Mouse (Mus musculus) midbrain, embryonic 12.5 days (tissue): Measurements from ENCODE around the gene Klhl8. TPM values are rescaled to one million over a fixed set of nuclear protein-coding genes. Genes with fewer than 3 reads are reported as not detected.
"Not testable (repeated sequence)": the region's sequence is repeated elsewhere in the genome, so short reads cannot be mapped to it uniquely, and the experiment has no call there.

Experiments used
- ATAC-seq: fragments of 200-750 bp; cut with Nextera tagmentation; 2 replicates; pipeline ENCODE4 v1.8.0; 2017; ENCODE audit warnings: low read depth, moderate TSS enrichment, moderate library complexity; ENCODE audit not compliant: low FRiP score
- H3K27ac ChIP-seq: fragments of 300-500 bp; sonication (generic); replicated peaks from 2 replicates; pipeline ENCODE4 v1.5.1; 2016; ENCODE audit warnings: mild to moderate bottlenecking
- H3K27me3 ChIP-seq: fragments of 300-500 bp; sonication (generic); 2 replicates; pipeline ENCODE4 v1.6.1; 2016; ENCODE audit warnings: mild to moderate bottlenecking
- H3K36me3 ChIP-seq: fragments of 300-500 bp; sonication (generic); 2 replicates; pipeline ENCODE4 v1.6.1; 2016
- H3K4me1 ChIP-seq: fragments of 300-500 bp; sonication (generic); 2 replicates; pipeline ENCODE4 v1.6.1; 2016
- H3K4me2 ChIP-seq: fragments of 300-500 bp; sonication (generic); replicated peaks from 2 replicates; pipeline ENCODE4 v1.6.1; 2016; ENCODE audit warnings: mild to moderate bottlenecking, moderate library complexity
- H3K4me3 ChIP-seq: fragments of 300-500 bp; sonication (generic); 2 replicates; pipeline ENCODE4 v1.5.1; 2016; ENCODE audit warnings: mild to moderate bottlenecking
- H3K9ac ChIP-seq: fragments of 300-500 bp; sonication (generic); replicated peaks from 2 replicates; pipeline ENCODE4 v1.6.1; 2016; ENCODE audit warnings: mild to moderate bottlenecking, moderate library complexity
- H3K9me3 ChIP-seq: fragments of 300-500 bp; sonication (generic); 2 replicates; pipeline ENCODE4 v1.6.1; 2016; ENCODE audit warnings: mild to moderate bottlenecking
- WGBS: fragments of 180-500 bp; shearing (Covaris S2); methylation state at CpG from one replicate; pipeline ENCODE4 v1.1.7; 2016; 5-methylcytosine and 5-hydroxymethylcytosine counted together
- polyA plus RNA-seq: library from polyadenylated mRNA; unstranded; fragments of >200 nt; fragmentation: Nextera tagmentation; extraction: Ambion mirVana; gene quantifications from 2 replicates; pipeline ENCODE4 v1.2.1, GENCODE M21; 2016

The Klhl8 gene
- 16.8 and 18.3 TPM in 2 replicates for polyA plus RNA-seq

- Histone ChIP-seq H3K9ac (peak within 1 kb of the TSS; percentile 85), H3K27me3 (peaks cover 5% of the 10 kb centered on the region; the same call in 1 of the 2 replicates), H3K27ac (peak within 1 kb of the TSS; percentile 72), H3K36me3 (no peaks in the 10 kb centered on the region), H3K4me2 (peak within 1 kb of the TSS; percentile 77), H3K4me3 (peak within 1 kb of the TSS; percentile 87), H3K9me3 (no peaks in the 10 kb centered on the region), H3K4me1 (peaks cover 6% of the 10 kb centered on the region)
- ATAC-seq, result peak; percentile 98
- WGBS, result 0% methylated on average over 78 of the region's 86 CpGs
Observed at GRCm38 (mm10) chr5:103910748-103911409, at the start of gene Klhl8. Gene Klhl8 (minus strand): TSS chr5:103911259.

- H3K27ac ChIP-seq, result no peak overlapping the region
- H3K4me2 ChIP-seq, result no peak overlapping the region
- no peaks in the 10 kb centered on the region for H3K4me1 ChIP-seq
- no peaks in the 10 kb centered on the region for H3K36me3 ChIP-seq
- 87% methylated on average over 5 of the region's 5 CpGs for WGBS
- H3K9me3 ChIP-seq, result no peaks in the 10 kb centered on the region
- no peak overlapping the region for H3K4me3 ChIP-seq
- ATAC-seq, result no peak
- no peak overlapping the region for H3K9ac ChIP-seq
- H3K27me3 ChIP-seq, result no peaks in the 10 kb centered on the region
Observed at GRCm38 (mm10) chr5:103954638-103955037, 43.6 kb upstream of the Klhl8 start.

- 86% methylated on average over 10 of the region's 10 CpGs for WGBS
- Histone ChIP-seq H3K27me3 (no peaks in the 10 kb centered on the region), H3K4me1 (no peaks in the 10 kb centered on the region), H3K4me3 (no peak overlapping the region), H3K9me3 (no peaks in the 10 kb centered on the region), H3K27ac (no peak overlapping the region), H3K36me3 (no peaks in the 10 kb centered on the region), H3K9ac (no peak overlapping the region), H3K4me2 (no peak overlapping the region)
- ATAC-seq, result no peak
Observed at GRCm38 (mm10) chr5:103953135-103954083, 42.4 kb upstream of the Klhl8 start.

GRCm38 (mm10) chr5:103950138-103950537, 39.1 kb upstream of the Klhl8 start:
- not testable (repeated sequence) for H3K4me3 ChIP-seq, H3K36me3 ChIP-seq, H3K4me2 ChIP-seq, ATAC-seq, H3K9me3 ChIP-seq, H3K9ac ChIP-seq, H3K4me1 ChIP-seq, H3K27me3 ChIP-seq, H3K27ac ChIP-seq
- WGBS, result 95% methylated on average over 15 of the region's 15 CpGs

GRCm38 (mm10) chr5:103943183-103943582, 32.1 kb upstream of the Klhl8 start:
- Histone ChIP-seq H3K9ac (no peak overlapping the region), H3K4me2 (no peak overlapping the region), H3K36me3 (no peaks in the 10 kb centered on the region), H3K27me3 (peaks cover 6% of the 10 kb centered on the region; the same call in 1 of the 2 replicates), H3K27ac (no peak overlapping the region), H3K9me3 (no peaks in the 10 kb centered on the region), H3K4me1 (peaks cover 25% of the 10 kb centered on the region), H3K4me3 (no peak overlapping the region)
- no peak for ATAC-seq
- 31% methylated on average over 6 of the region's 6 CpGs for WGBS

GRCm38 (mm10) chr5:103939856-103940255, 28.8 kb upstream of the Klhl8 start:
- 90% methylated on average over 1 of the region's 1 CpGs for WGBS
- no peak overlapping the region for H3K4me2 ChIP-seq
- H3K27ac ChIP-seq, result no peak overlapping the region
- no peak overlapping the region for H3K4me3 ChIP-seq
- peaks cover 36% of the 10 kb centered on the region for H3K4me1 ChIP-seq
- ATAC-seq, result no peak
- H3K9me3 ChIP-seq, result no peaks in the 10 kb centered on the region
- peaks cover 6% of the 10 kb centered on the region; the same call in 1 of the 2 replicates for H3K27me3 ChIP-seq
- H3K36me3 ChIP-seq, result no peaks in the 10 kb centered on the region
- no peak overlapping the region for H3K9ac ChIP-seq

- no peak; the same call in 1 of the 2 replicates for ATAC-seq
- peak overlapping the region; percentile 60 for H3K27ac ChIP-seq
- no peaks in the 10 kb centered on the region for H3K9me3 ChIP-seq
- no peak overlapping the region for H3K9ac ChIP-seq
- peaks cover 36% of the 10 kb centered on the region for H3K4me1 ChIP-seq
- peak overlapping the region; percentile 34 for H3K4me2 ChIP-seq
- no peaks in the 10 kb centered on the region for H3K36me3 ChIP-seq
- 60% methylated on average over 7 of the region's 7 CpGs for WGBS
- H3K27me3 ChIP-seq, result peaks cover 6% of the 10 kb centered on the region; the same call in 1 of the 2 replicates
- H3K4me3 ChIP-seq, result no peak overlapping the region
Observed at GRCm38 (mm10) chr5:103939350-103939652, 28.2 kb upstream of the Klhl8 start.

GRCm38 (mm10) chr5:103938547-103939349, 27.7 kb upstream of the Klhl8 start:
- peaks cover 35% of the 10 kb centered on the region for H3K4me1 ChIP-seq
- H3K4me2 ChIP-seq, result peak overlapping the region; percentile 34
- 20% methylated on average over 11 of the region's 11 CpGs for WGBS
- ATAC-seq, result peak; percentile 88
- H3K27me3 ChIP-seq, result peaks cover 6% of the 10 kb centered on the region; the same call in 1 of the 2 replicates
- no peak overlapping the region for H3K9ac ChIP-seq
- no peaks in the 10 kb centered on the region for H3K9me3 ChIP-seq
- no peaks in the 10 kb centered on the region for H3K36me3 ChIP-seq
- H3K4me3 ChIP-seq, result no peak overlapping the region
- peak overlapping the region; percentile 60 for H3K27ac ChIP-seq

GRCm38 (mm10) chr5:103936906-103937589, 26.0 kb upstream of the Klhl8 start:
- Histone ChIP-seq H3K27ac (0 out of 2 replicates have a peak overlapping the region, but pooled peaks have one; percentile 35), H3K9me3 (no peaks in the 10 kb centered on the region)
- peak; percentile 55; the same call in 1 of the 2 replicates for ATAC-seq

GRCm38 (mm10) chr5:103931924-103932323, 20.9 kb upstream of the Klhl8 start:
- H3K36me3 ChIP-seq, H3K9ac ChIP-seq, H3K9me3 ChIP-seq, H3K4me2 ChIP-seq, H3K4me3 ChIP-seq, H3K27ac ChIP-seq, H3K27me3 ChIP-seq, ATAC-seq, H3K4me1 ChIP-seq: not testable (repeated sequence)

More at GRCm38 (mm10) chr5:103936906-103937589, 26.0 kb upstream of the Klhl8 start:
- Histone ChIP-seq H3K4me2 (no peak overlapping the region), H3K27me3 (peaks cover 6% of the 10 kb centered on the region; the same call in 1 of the 2 replicates), H3K4me1 (peaks cover 28% of the 10 kb centered on the region), H3K4me3 (no peak overlapping the region), H3K36me3 (no peaks in the 10 kb centered on the region), H3K9ac (no peak overlapping the region)
- WGBS, result 57% methylated on average over 14 of the region's 14 CpGs

GRCm38 (mm10) chr5:103930511-103930910, 19.5 kb upstream of the Klhl8 start:
- no peaks in the 10 kb centered on the region for H3K27me3 ChIP-seq
- H3K9me3 ChIP-seq, result no peaks in the 10 kb centered on the region
- no peak overlapping the region for H3K4me3 ChIP-seq
- H3K4me1 ChIP-seq, result no peaks in the 10 kb centered on the region
- H3K36me3 ChIP-seq, result no peaks in the 10 kb centered on the region
- no peak for ATAC-seq
- no peak overlapping the region for H3K27ac ChIP-seq
- WGBS, result 77% methylated on average over 5 of the region's 5 CpGs
- no peak overlapping the region for H3K4me2 ChIP-seq
- H3K9ac ChIP-seq, result no peak overlapping the region
